Mouse (Mus musculus) embryonic fibroblast, embryonic 13.5 days (primary cell): Measurements from ENCODE around the gene Tm9sf2.

Experiments
- CTCF ChIP-seq: IDR thresholded peaks from 2 replicates; pipeline ENCODE4 v1.5.1; 2011; ENCODE audit warnings: mild to moderate bottlenecking, control low read depth, low read length, moderate library complexity, borderline replicate concordance; ENCODE audit not compliant: insufficient read depth
- POLR2A ChIP-seq: IDR thresholded peaks from 2 replicates; pipeline ENCODE4 v1.6.1; 2011; ENCODE audit warnings: low read depth, mild to moderate bottlenecking, control low read depth, low read length, moderate library complexity

DNA sequence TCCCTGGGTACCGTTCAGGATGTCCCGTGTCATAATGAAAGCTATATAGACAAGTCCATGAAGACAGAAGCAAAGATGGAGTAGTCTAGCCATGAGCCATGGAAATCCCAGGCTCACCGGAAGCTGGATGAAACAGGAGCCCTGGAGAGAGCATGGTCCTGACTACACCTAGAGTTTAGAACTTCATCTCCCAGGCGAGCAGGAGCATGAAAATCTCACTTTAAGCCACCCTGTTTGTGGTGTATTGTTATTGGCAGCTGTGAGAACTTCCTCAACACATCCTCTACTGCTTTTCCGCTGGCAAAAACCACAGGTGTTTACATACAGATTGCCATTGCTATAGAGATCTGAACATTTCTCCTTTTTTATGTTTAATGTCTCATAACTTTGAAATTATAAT, 43.2 kb upstream of the Tm9sf2 start:
- no peak for TF ChIP-seq CTCF
- TF ChIP-seq POLR2A, result no peak
